Mouse (Mus musculus): ENCODE results near the gene Zfp639. TPM values are rescaled to one million over a fixed set of nuclear protein-coding genes. Genes with fewer than 3 reads are reported as not detected.

Gene Zfp639
- polyA plus RNA-seq, 1 experiment from 2014 or later: 36.0 TPM

DNA sequence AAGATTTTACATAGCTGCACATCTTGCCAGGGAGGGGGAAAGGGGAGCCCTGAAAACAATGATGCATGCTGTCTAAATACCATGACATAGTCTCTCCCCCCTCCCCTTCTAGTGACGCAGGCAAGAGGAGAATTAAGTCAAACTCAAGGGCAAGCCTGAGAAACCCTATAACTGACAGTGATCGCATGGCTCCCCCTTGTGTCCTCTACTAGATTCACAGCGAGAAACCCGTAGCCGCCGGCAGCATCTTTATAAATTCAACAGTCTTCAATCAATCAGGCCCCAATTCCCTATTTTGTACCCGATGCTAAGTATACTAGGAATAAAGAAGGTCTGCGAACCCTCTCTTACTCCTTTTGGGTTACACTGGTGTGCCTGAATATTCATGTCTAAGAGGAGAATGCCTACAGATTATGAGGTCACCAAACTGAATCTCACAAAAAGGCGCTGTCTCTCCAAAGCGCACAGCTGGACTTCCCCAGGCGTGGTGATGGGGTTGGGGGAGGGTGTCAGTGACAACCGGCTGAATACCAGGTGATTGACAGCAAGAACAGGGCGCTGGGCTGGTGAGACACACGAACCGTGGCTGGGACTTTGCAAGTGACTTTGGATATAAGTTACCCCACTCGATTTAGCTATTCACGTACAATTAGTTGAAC is 1.3 kb upstream of the Zfp639 start:
- Histone ChIP-seq H3K4me2 (peak overlapping the region; percentile 29), H3K9me3 (no peaks in the 10 kb centered on the region), H3K36me3 (peaks cover 3% of the 10 kb centered on the region; the same call in 1 of the 2 replicates), H3K9ac (no peak overlapping the region), H3K4me3 (no peak overlapping the region), H3K27me3 (no peaks in the 10 kb centered on the region), H3K27ac (no peak overlapping the region), H3K4me1 (peaks cover 13% of the 10 kb centered on the region)
- 3% methylated on average over 17 of the region's 17 CpGs for WGBS
- ATAC-seq (ENCODE audit: insufficient number of reproducible peaks, low FRiP score, low TSS enrichment, low read depth): no peak

- Histone ChIP-seq H3K27me3 (no peaks in the 10 kb centered on the region), H3K4me3 (peak overlapping the region; percentile 95), H3K4me1 (peaks cover 13% of the 10 kb centered on the region), H3K27ac (peak overlapping the region; percentile 86), H3K4me2 (peak overlapping the region; percentile 79), H3K9me3 (no peaks in the 10 kb centered on the region), H3K9ac (peak overlapping the region; percentile 93), H3K36me3 (peaks cover 11% of the 10 kb centered on the region; the same call in 1 of the 2 replicates)
- peak; percentile 92 for ATAC-seq (ENCODE audit: insufficient number of reproducible peaks, low FRiP score, low TSS enrichment, low read depth)
- WGBS: under 1% methylated on average over 56 of the region's 69 CpGs
Measured at GRCm38 (mm10) chr3:32510375-32511190, 524 bp downstream of the Zfp639 start.

- peaks cover 13% of the 10 kb centered on the region for H3K4me1 ChIP-seq
- H3K4me2 ChIP-seq: peak overlapping the region; percentile 79
- H3K36me3 ChIP-seq: peaks cover 17% of the 10 kb centered on the region
- H3K4me3 ChIP-seq: peak overlapping the region; percentile 95
- H3K9me3 ChIP-seq: no peaks in the 10 kb centered on the region
- WGBS: 4% methylated on average over 13 of the region's 13 CpGs
- peak overlapping the region; percentile 93 for H3K9ac ChIP-seq
- H3K27ac ChIP-seq: peak overlapping the region; percentile 86; the same call in 1 of the 2 replicates
- ATAC-seq (ENCODE audit: insufficient number of reproducible peaks, low FRiP score, low TSS enrichment, low read depth): no peak
- H3K27me3 ChIP-seq: no peaks in the 10 kb centered on the region
Measured at GRCm38 (mm10) chr3:32511191-32511550, 1.1 kb downstream of the Zfp639 start.

- Histone ChIP-seq H3K4me3 (no peak overlapping the region), H3K4me2 (no peak overlapping the region), H3K4me1 (peaks cover 13% of the 10 kb centered on the region), H3K9ac (no peak overlapping the region), H3K9me3 (no peaks in the 10 kb centered on the region), H3K27ac (no peak overlapping the region), H3K27me3 (no peaks in the 10 kb centered on the region), H3K36me3 (peaks cover 33% of the 10 kb centered on the region)
- WGBS: 90% methylated on average over 7 of the region's 7 CpGs
- no peak for ATAC-seq (ENCODE audit: insufficient number of reproducible peaks, low FRiP score, low TSS enrichment, low read depth)
Measured at GRCm38 (mm10) chr3:32512686-32513284, 2.7 kb downstream of the Zfp639 start.

DNA sequence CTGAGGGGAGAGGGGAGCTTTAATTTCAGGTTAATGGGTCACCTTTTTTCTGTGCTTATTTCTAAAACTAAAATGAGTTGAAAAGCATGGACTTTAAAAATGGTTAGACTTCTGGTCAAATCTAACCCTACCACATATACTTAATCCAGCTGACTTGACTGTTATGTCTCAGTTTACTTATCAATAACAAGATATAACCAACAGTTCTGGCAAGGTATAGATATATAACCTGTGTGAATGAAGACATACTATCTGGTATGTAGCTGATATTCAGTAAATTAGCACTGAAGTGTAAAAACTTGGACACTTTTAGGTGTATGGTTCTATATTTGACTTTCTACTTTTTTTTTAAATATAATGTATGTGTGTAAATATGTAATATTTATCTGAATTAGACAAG is 3.5 kb downstream of the Zfp639 start:
- Histone ChIP-seq H3K9me3 (no peaks in the 10 kb centered on the region), H3K36me3 (peaks cover 38% of the 10 kb centered on the region), H3K4me1 (peaks cover 13% of the 10 kb centered on the region), H3K27me3 (no peaks in the 10 kb centered on the region), H3K27ac (no peak overlapping the region), H3K4me3 (no peak overlapping the region), H3K9ac (no peak overlapping the region), H3K4me2 (no peak overlapping the region)
- ATAC-seq (ENCODE audit: insufficient number of reproducible peaks, low FRiP score, low TSS enrichment, low read depth): no peak

DNA sequence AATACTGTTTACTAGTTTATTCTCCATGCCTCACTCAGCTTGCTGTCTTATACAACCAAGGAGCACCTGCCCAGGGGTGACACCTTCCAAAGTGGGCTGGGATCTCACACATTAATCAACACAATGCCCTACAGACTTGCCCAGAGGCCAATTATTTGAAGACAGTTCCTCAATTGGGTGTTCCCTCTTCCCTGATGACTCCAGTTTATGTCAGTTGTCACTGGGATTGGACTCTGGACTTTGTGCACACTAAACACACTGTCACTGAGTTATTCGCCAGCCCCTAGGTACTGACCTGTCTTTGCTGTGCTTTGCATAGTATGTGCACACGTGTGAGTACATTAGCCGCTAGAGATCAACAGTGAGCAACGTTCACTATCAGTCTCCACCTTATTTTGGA is 17.1 kb downstream of the Zfp639 start:
- no peak for ATAC-seq (ENCODE audit: insufficient number of reproducible peaks, low FRiP score, low TSS enrichment, low read depth)
- H3K4me1 ChIP-seq: no peaks in the 10 kb centered on the region
- peaks cover 19% of the 10 kb centered on the region for H3K36me3 ChIP-seq
- H3K4me2 ChIP-seq: no peak overlapping the region
- no peak overlapping the region for H3K27ac ChIP-seq
- H3K4me3 ChIP-seq: no peak overlapping the region
- 86% methylated on average over 4 of the region's 4 CpGs for WGBS
- no peak overlapping the region for H3K9ac ChIP-seq
- H3K27me3 ChIP-seq: no peaks in the 10 kb centered on the region
- H3K9me3 ChIP-seq: no peaks in the 10 kb centered on the region

DNA sequence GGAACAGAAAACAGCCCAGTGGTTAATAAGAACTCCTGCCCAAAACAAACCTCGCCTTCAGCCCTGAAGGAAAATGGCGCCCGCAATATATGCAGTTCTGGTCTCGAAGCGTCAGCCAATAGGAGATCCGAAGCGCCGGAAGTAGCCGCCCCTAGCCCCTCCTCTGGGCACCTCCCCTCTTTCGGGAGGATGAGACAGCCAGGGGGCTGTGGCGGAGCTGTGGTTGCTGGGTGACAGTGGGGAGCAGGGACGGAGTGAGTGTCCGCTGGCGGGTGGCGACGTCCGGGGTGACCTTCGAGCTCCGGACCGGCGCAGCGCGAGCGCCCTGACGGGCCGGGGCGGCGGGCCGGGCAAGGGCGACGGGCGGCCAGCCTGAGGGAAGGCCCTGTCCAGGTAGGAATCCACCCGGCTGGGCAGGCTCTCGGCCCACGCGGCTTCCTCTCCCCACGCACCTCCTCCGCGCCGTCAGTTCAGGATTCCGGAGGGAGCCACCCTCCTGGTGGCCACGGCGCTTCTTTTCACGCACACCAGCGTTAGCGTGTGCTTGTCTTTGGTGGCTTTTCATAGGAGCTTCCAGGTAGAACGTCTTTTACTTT is 19.3 kb downstream of the Zfp639 start, which contains the start of gene Mfn1:
Gene Mfn1 (plus strand): TSS at position 163 of the 596 bp plus-strand sequence.
- Histone ChIP-seq H3K4me2 (peak within 1 kb of the TSS; percentile 51), H3K4me3 (peak within 1 kb of the TSS; percentile 84), H3K27me3 (no peaks in the 10 kb centered on the region), H3K36me3 (peaks cover 8% of the 10 kb centered on the region; the same call in 1 of the 2 replicates), H3K4me1 (no peaks in the 10 kb centered on the region), H3K9ac (peak within 1 kb of the TSS; percentile 68), H3K27ac (peak within 1 kb of the TSS; percentile 71), H3K9me3 (no peaks in the 10 kb centered on the region)
- ATAC-seq (ENCODE audit: insufficient number of reproducible peaks, low FRiP score, low TSS enrichment, low read depth): peak; percentile 98
- WGBS: under 1% methylated on average over 45 of the region's 47 CpGs

- WGBS: 12% methylated on average over 5 of the region's 5 CpGs
- Histone ChIP-seq H3K27ac (no peak overlapping the region), H3K27me3 (no peaks in the 10 kb centered on the region), H3K9me3 (no peaks in the 10 kb centered on the region), H3K9ac (peak overlapping the region; percentile 68), H3K4me1 (no peaks in the 10 kb centered on the region), H3K4me2 (peak overlapping the region; percentile 51), H3K36me3 (peaks cover 14% of the 10 kb centered on the region), H3K4me3 (peak overlapping the region; percentile 84)
- no peak for ATAC-seq (ENCODE audit: insufficient number of reproducible peaks, low FRiP score, low TSS enrichment, low read depth)
Measured at GRCm38 (mm10) chr3:32530041-32530440, 20.0 kb downstream of the Zfp639 start.

- no peaks in the 10 kb centered on the region for H3K9me3 ChIP-seq
- no peak overlapping the region for H3K9ac ChIP-seq
- no peaks in the 10 kb centered on the region for H3K27me3 ChIP-seq
- no peak for ATAC-seq (ENCODE audit: insufficient number of reproducible peaks, low FRiP score, low TSS enrichment, low read depth)
- no peaks in the 10 kb centered on the region for H3K4me1 ChIP-seq
- 55% methylated on average over 1 of the region's 1 CpGs for WGBS
- H3K27ac ChIP-seq: no peak overlapping the region
- H3K4me2 ChIP-seq: no peak overlapping the region
- no peak overlapping the region for H3K4me3 ChIP-seq
- peaks cover 50% of the 10 kb centered on the region for H3K36me3 ChIP-seq
Measured at GRCm38 (mm10) chr3:32535692-32536091, 25.6 kb downstream of the Zfp639 start.

GRCm38 (mm10) chr3:32537556-32537955 is 27.5 kb downstream of the Zfp639 start:
- Histone ChIP-seq H3K9ac (no peak overlapping the region), H3K36me3 (peaks cover 56% of the 10 kb centered on the region), H3K4me1 (no peaks in the 10 kb centered on the region), H3K27ac (no peak overlapping the region), H3K27me3 (no peaks in the 10 kb centered on the region), H3K4me2 (no peak overlapping the region), H3K4me3 (no peak overlapping the region), H3K9me3 (no peaks in the 10 kb centered on the region)
- no peak for ATAC-seq (ENCODE audit: insufficient number of reproducible peaks, low FRiP score, low TSS enrichment, low read depth)
- 68% methylated on average over 1 of the region's 1 CpGs for WGBS

GRCm38 (mm10) chr3:32538091-32538490 is 28.0 kb downstream of the Zfp639 start:
- peaks cover 60% of the 10 kb centered on the region for H3K36me3 ChIP-seq

More at GRCm38 (mm10) chr3:32538091-32538490, 28.0 kb downstream of the Zfp639 start:
- H3K4me1 ChIP-seq: no peaks in the 10 kb centered on the region
- no peaks in the 10 kb centered on the region for H3K27me3 ChIP-seq
- no peak overlapping the region for H3K4me2 ChIP-seq
- no peak overlapping the region for H3K27ac ChIP-seq
- no peak for ATAC-seq (ENCODE audit: insufficient number of reproducible peaks, low FRiP score, low TSS enrichment, low read depth)
- no peak overlapping the region for H3K4me3 ChIP-seq
- H3K9ac ChIP-seq: no peak overlapping the region
- H3K9me3 ChIP-seq: no peaks in the 10 kb centered on the region
- WGBS: 93% methylated on average over 5 of the region's 5 CpGs
